Mouse (Mus musculus): ENCODE results near the gene Sptb. TPM values are rescaled to one million over a fixed set of nuclear protein-coding genes. Genes with fewer than 3 reads are reported as not detected.

The Sptb gene
- polyA plus RNA-seq, 1 experiment from 2014 or later = 0.37 TPM

DNA sequence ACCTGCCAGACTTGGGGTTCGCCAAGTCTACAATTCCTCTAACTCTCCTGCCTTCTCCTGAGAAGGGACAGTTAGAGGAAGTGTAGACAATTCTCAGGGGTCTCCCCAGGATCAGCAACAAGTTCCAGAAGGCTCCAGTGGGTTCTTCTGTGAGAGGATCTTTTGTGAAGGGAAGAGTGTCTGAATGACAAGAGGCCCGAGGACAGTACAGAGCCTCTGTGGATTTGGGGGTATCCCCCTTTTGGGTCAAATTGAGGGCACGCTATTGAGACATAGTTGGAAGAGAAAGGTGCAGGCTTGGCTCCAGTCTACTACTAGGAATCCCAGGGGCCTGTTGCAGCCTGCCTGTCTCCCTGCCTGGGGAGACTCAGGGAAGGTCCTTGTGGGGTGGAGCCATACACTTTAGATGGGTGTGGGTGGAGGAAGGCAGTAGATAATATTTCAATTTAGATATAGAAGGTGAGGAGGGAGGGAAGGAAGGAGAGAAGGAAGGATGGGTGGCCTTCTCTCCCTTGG, 155.4 kb downstream of the Sptb start:
- no peak for TF ChIP-seq CTCF (IDR thresholded peaks at IDR 0.05; ENCODE audit: low read depth)
- DNase-seq (ENCODE audit: low spot score) = no peak
- Histone ChIP-seq H3K36me3 (ENCODE audit: insufficient read depth, low read length) (no peaks in the 10 kb centered on the region), H3K4me1 (replicated peaks; ENCODE audit: insufficient read depth, low read length) (peaks cover 36% of the 10 kb centered on the region), H3K27me3 (ENCODE audit: insufficient read depth, low read length) (no peaks in the 10 kb centered on the region), H3K9me3 (replicated peaks; ENCODE audit: low read length) (no peaks in the 10 kb centered on the region), H3K27ac (peak overlapping the region; percentile 39; the same call in 1 of the 2 replicates), H3K4me2 (ENCODE audit: low read length) (no peak overlapping the region), H3K9ac (ENCODE audit: low read depth, low read length) (no peak overlapping the region), H3K4me3 (replicated peaks; ENCODE audit: low read depth, low read length) (no peak overlapping the region)
- 85% methylated on average over 3 of the region's 3 CpGs for WGBS
- ATAC-seq (replicated peaks; ENCODE audit: low FRiP score, low read depth) = no peak

DNA sequence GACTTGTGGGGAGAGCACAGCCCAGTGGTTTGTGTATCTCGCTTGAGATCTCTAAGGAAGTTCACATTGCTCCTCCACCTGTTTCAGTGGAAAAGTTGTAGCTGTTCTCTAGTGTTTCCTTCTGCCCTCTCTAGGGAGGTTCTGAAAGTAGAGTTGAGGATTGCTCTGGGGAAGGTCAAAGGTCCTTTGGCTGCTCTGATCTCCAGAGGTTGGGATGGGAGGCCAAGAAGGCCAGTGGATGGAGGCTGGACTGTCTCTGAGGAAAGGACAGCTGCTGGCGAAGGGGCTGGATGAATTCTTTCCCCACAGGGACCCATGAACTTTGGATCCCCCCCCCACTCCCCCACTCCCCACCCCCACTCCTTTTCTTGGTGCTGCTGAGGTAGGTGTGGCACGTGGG, 156.0 kb downstream of the Sptb start:
- Histone ChIP-seq H3K27ac (peak overlapping the region; percentile 39), H3K4me3 (replicated peaks; ENCODE audit: low read depth, low read length) (no peak overlapping the region), H3K27me3 (ENCODE audit: insufficient read depth, low read length) (no peaks in the 10 kb centered on the region), H3K4me2 (ENCODE audit: low read length) (no peak overlapping the region), H3K36me3 (ENCODE audit: insufficient read depth, low read length) (no peaks in the 10 kb centered on the region), H3K9me3 (replicated peaks; ENCODE audit: low read length) (no peaks in the 10 kb centered on the region), H3K4me1 (replicated peaks; ENCODE audit: insufficient read depth, low read length) (peaks cover 36% of the 10 kb centered on the region), H3K9ac (ENCODE audit: low read depth, low read length) (no peak overlapping the region)
- TF ChIP-seq CTCF (IDR thresholded peaks at IDR 0.05; ENCODE audit: low read depth) = no peak
- ATAC-seq (replicated peaks; ENCODE audit: low FRiP score, low read depth) (no peak), DNase-seq (ENCODE audit: low spot score) (no peak)
- 68% methylated on average over 3 of the region's 3 CpGs for WGBS

DNA sequence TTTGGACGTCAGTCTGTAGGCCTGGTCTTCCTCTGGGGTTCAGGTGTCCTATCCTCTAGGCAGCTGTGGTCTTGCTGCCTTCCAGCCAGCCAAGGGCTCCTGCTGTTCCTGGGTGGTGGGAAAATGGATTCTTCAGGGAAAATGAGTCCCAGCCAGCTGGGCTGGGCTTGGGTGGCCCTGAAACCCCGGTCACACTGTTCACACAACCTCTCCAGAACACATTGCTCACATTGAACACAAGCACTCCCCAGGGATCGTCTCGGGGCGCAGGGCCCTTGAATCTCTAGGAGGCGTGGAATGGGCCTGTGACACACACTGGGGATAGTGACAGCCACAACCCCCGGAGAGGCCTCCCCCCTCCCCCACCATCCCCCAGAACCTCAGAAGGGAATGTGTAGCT, 156.4 kb downstream of the Sptb start:
- no peak overlapping the region for H3K4me3 ChIP-seq (replicated peaks; ENCODE audit: low read depth, low read length)
- peak overlapping the region; percentile 39; the same call in 1 of the 2 replicates for H3K27ac ChIP-seq
- ATAC-seq (replicated peaks; ENCODE audit: low FRiP score, low read depth) = no peak
- no peaks in the 10 kb centered on the region for H3K27me3 ChIP-seq (ENCODE audit: insufficient read depth, low read length)
- 66% methylated on average over 7 of the region's 7 CpGs for WGBS
- no peak for TF ChIP-seq CTCF (IDR thresholded peaks at IDR 0.05; ENCODE audit: low read depth)
- H3K4me2 ChIP-seq (ENCODE audit: low read length) = no peak overlapping the region
- H3K9ac ChIP-seq (ENCODE audit: low read depth, low read length) = 0 out of 2 replicates have a peak overlapping the region, but pooled peaks have one; percentile 19
- no peaks in the 10 kb centered on the region for H3K36me3 ChIP-seq (ENCODE audit: insufficient read depth, low read length)
- peaks cover 38% of the 10 kb centered on the region for H3K4me1 ChIP-seq (replicated peaks; ENCODE audit: insufficient read depth, low read length)
- no peaks in the 10 kb centered on the region for H3K9me3 ChIP-seq (replicated peaks; ENCODE audit: low read length)
- DNase-seq (ENCODE audit: low spot score) = no peak

DNA sequence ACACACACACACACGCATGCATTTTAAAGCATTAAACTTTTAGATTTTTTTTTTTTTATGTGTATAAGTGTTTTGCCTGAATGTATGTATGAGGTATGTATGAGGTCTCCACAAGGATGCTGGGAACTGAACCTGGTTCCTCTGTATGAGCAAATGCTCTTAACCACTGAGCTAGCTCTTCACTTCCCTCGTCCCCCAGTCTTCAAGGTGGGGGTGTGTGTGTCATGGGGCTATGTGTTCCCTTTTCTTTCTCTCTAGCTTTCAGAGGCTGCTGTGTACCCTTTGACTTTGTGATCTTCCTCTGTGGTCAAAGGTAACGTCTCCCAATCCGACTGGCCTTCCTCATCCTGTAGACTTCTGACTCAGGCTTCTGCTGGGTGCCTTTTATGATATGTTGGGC, 157.4 kb downstream of the Sptb start:
- TF ChIP-seq CTCF (IDR thresholded peaks at IDR 0.05; ENCODE audit: low read depth) = no peak
- DNase-seq (ENCODE audit: low spot score) = no peak
- 80% methylated on average over 4 of the region's 4 CpGs for WGBS
- no peak for ATAC-seq (replicated peaks; ENCODE audit: low FRiP score, low read depth)
- Histone ChIP-seq H3K9ac (ENCODE audit: low read depth, low read length) (no peak overlapping the region), H3K36me3 (ENCODE audit: insufficient read depth, low read length) (no peaks in the 10 kb centered on the region), H3K4me3 (replicated peaks; ENCODE audit: low read depth, low read length) (no peak overlapping the region), H3K9me3 (replicated peaks; ENCODE audit: low read length) (no peaks in the 10 kb centered on the region), H3K27ac (peak overlapping the region; percentile 68), H3K4me2 (ENCODE audit: low read length) (no peak overlapping the region), H3K4me1 (replicated peaks; ENCODE audit: insufficient read depth, low read length) (peaks cover 48% of the 10 kb centered on the region), H3K27me3 (ENCODE audit: insufficient read depth, low read length) (no peaks in the 10 kb centered on the region)

DNA sequence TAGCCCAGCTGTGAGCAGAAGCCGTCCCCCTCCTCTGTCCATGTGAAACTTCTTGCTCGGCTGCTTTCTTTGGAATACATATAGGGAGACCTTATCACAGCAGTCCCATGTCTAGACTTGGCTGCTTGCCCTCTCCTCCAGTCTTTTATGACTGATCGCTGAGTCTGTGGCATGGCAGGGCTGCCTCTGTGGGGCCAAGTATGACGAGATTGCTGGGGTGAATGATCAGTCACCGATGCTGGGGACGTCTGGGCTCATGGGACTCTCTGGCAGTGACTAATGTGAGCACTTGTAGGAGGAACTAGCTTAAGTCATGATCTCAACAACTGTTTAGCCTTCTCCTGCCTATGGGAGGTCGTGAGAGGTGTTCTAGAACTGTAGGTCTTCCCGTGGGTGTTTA, 158.0 kb downstream of the Sptb start:
- DNase-seq (ENCODE audit: low spot score) (peak; percentile 87), ATAC-seq (replicated peaks; ENCODE audit: low FRiP score, low read depth) (peak; percentile 66; the same call in 1 of the 2 replicates)
- WGBS = 11% methylated on average over 8 of the region's 8 CpGs
- Histone ChIP-seq H3K4me3 (replicated peaks; ENCODE audit: low read depth, low read length) (no peak overlapping the region), H3K4me2 (ENCODE audit: low read length) (no peak overlapping the region), H3K27ac (peak overlapping the region; percentile 68), H3K27me3 (ENCODE audit: insufficient read depth, low read length) (no peaks in the 10 kb centered on the region), H3K36me3 (ENCODE audit: insufficient read depth, low read length) (no peaks in the 10 kb centered on the region), H3K4me1 (replicated peaks; ENCODE audit: insufficient read depth, low read length) (peaks cover 54% of the 10 kb centered on the region), H3K9me3 (replicated peaks; ENCODE audit: low read length) (no peaks in the 10 kb centered on the region), H3K9ac (ENCODE audit: low read depth, low read length) (no peak overlapping the region)
- TF ChIP-seq CTCF (IDR thresholded peaks at IDR 0.05; ENCODE audit: low read depth) = no peak

DNA sequence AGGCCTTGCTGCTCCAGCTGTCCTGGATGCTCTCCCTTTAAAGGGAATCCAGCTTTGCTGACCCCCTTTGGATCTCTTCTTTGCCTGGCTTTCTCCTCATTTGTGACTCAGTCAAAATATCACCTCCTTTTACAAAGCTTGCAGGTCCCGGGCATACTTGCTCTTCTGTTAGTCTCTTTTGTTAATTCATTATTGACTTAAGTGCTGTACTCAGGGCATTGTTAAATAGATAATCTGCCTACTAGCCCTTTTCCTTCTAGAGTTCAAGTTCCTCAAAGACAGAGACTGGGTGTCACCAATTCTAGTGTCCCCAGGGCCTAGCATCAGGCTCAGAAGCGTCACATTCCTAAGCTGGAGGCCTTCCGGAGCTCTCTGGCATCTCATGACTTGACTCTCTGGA, 161.1 kb downstream of the Sptb start:
- no peak overlapping the region for H3K27ac ChIP-seq
- no peak for TF ChIP-seq CTCF (IDR thresholded peaks at IDR 0.05; ENCODE audit: low read depth)
- no peak overlapping the region for H3K9ac ChIP-seq (ENCODE audit: low read depth, low read length)
- H3K36me3 ChIP-seq (ENCODE audit: insufficient read depth, low read length) = no peaks in the 10 kb centered on the region
- no peak overlapping the region for H3K4me3 ChIP-seq (replicated peaks; ENCODE audit: low read depth, low read length)
- no peak overlapping the region for H3K4me2 ChIP-seq (ENCODE audit: low read length)
- WGBS = 80% methylated on average over 3 of the region's 3 CpGs
- no peaks in the 10 kb centered on the region for H3K27me3 ChIP-seq (ENCODE audit: insufficient read depth, low read length)
- ATAC-seq (replicated peaks; ENCODE audit: low FRiP score, low read depth) (no peak), DNase-seq (ENCODE audit: low spot score) (no peak)
- no peaks in the 10 kb centered on the region for H3K9me3 ChIP-seq (replicated peaks; ENCODE audit: low read length)
- H3K4me1 ChIP-seq (replicated peaks; ENCODE audit: insufficient read depth, low read length) = peaks cover 53% of the 10 kb centered on the region

DNA sequence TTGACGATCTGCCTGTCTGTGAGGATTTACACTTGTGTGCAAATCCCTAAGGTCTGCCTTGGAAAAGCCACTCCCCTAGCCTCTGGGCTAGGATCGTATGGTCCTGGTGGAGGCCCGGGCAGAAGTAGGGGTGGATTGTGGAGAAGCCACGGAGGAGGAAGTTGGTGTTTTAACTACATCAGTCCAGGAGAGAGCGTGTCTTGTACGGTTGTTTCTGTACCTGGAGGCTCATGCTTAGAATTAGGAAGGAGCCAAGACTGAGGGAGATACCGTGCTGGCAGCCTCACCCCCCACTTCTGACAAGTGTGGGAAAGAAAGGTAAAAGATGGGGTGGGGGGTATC, 162.3 kb downstream of the Sptb start:
- no peak for ATAC-seq (replicated peaks; ENCODE audit: low FRiP score, low read depth)
- H3K4me1 ChIP-seq (replicated peaks; ENCODE audit: insufficient read depth, low read length) = peaks cover 48% of the 10 kb centered on the region; the same call in 1 of the 2 replicates
- no peaks in the 10 kb centered on the region for H3K36me3 ChIP-seq (ENCODE audit: insufficient read depth, low read length)
- 27% methylated on average over 7 of the region's 7 CpGs for WGBS
- no peak overlapping the region for H3K4me3 ChIP-seq (replicated peaks; ENCODE audit: low read depth, low read length)
- peak overlapping the region; percentile 47; the same call in 1 of the 2 replicates for H3K4me2 ChIP-seq (ENCODE audit: low read length)
- H3K9me3 ChIP-seq (replicated peaks; ENCODE audit: low read length) = no peaks in the 10 kb centered on the region
- no peak for DNase-seq (ENCODE audit: low spot score)
- no peak for TF ChIP-seq CTCF (IDR thresholded peaks at IDR 0.05; ENCODE audit: low read depth)
- no peak overlapping the region for H3K9ac ChIP-seq (ENCODE audit: low read depth, low read length)
- H3K27ac ChIP-seq = peak overlapping the region; percentile 78
- H3K27me3 ChIP-seq (ENCODE audit: insufficient read depth, low read length) = no peaks in the 10 kb centered on the region
